Mouse (Mus musculus) telencephalon, adult 2 months (tissue): ENCODE measurements around the gene Emc7.
"Not testable (repeated sequence)": the region's sequence is repeated elsewhere in the genome, so short reads cannot be mapped to it uniquely, and the experiment has no call there.

Experiments used
- DNase-seq: peaks from one replicate; pipeline ENCODE4 v3.0.0-alpha.2; 2011; ENCODE audit warnings: low read depth, low spot score

Gene Emc7

DNA sequence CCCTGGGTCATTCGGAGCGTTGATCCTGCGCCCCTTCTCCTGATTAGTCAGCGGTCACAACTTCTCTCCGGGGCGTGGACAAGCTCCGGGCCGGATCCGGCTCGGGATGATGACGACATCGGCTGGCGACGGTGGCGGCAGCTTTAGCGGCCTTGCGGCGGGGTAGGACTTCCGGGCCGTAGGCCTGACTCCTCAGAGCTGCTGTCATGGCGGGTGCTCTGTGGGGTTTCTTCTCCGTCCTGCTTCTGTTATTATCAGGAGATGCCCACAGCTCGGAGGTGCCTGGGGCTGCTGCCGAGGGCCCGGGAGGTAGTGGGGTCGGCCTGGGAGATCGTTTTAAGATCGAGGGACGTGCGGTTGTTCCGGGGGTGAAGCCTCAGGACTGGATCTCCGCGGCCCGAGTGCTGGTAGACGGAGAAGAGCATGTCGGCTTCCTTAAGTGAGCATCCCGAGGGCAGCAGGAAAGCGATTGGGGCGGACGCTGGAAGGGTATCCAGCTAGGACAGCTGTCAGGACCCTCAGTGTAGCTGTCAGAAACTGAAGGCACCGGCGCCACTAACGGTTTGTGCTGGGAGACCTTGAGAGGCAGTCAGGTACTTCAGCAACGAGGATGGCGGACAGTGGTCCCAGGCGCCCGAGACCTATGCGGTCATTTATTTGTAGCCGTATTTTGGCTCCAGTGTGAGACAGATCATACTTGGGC is at the start of gene Emc7:
Emc7 (plus strand) TSS at position 136 of the 703 bp plus-strand sequence.
- peak; percentile 96 for DNase-seq

DNA sequence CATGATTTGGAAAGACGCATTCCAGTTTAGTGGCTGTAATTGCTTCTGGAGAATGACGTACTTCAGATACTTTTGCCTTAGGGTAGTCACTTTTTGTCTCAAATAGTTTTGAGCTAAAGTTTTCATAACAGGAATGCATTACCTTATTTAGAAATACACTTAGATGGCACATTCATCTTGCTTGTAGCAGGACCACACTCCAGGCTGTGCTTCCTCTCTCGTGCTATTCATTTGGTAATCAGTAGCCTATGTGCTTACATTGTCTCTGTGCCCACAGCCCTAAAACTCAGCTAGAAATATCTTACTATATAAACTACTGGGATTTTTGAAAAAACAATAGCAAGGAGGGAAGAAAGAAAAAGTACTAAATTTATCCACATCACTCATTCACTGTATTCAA is 47.8 kb upstream of the Emc7 start:
- no peak for DNase-seq

DNA sequence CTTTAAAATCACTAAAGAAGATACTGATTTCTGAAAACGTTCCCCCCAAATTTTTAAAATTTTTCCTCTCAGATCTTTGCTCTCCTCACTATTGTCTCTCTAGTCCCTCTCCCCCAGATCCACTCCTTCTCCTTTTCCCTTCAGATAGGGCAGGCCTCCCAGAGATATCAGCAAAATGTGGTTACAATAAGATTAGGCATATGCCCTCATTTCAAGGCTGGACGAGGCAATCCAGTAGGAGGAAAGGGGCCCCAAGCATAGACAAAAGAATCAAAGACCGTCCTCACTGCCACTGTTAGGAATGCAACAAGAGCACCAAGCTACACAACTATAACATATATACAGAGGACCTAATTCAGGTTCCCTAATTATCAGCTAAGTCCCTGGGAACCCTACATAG is 29.5 kb upstream of the Emc7 start:
- DNase-seq: no peak

GRCm38 (mm10) chr2:112428534-112428933 is 26.3 kb upstream of the Emc7 start:
- DNase-seq: not testable (repeated sequence)

- DNase-seq: no peak
These were observed 25.1 kb upstream of the Emc7 start for GRCm38 (mm10) chr2:112429665-112430064.

DNA sequence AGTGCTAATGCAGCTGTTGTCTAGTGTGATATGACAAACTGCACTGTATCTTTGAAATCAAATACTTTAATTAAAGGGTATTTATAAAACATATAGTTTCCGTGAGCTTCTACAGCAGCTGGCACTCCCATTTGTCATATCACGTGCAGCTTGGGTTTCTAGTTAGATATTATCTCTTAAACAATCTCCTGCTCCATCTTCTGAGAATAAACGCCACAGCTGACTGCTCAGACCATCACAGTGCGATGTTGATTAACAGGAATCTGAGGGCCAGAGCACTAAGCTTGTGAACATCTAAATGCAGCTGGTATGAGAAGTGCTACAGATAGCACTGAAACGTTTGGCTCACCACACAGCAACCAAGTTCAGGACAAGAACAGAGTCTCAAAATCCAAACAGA is 24.4 kb upstream of the Emc7 start:
- DNase-seq: no peak

GRCm38 (mm10) chr2:112432523-112432922 is 22.3 kb upstream of the Emc7 start:
- DNase-seq: peak; percentile 50

- no peak for DNase-seq
These were observed 21.4 kb upstream of the Emc7 start for GRCm38 (mm10) chr2:112433359-112433758.

DNA sequence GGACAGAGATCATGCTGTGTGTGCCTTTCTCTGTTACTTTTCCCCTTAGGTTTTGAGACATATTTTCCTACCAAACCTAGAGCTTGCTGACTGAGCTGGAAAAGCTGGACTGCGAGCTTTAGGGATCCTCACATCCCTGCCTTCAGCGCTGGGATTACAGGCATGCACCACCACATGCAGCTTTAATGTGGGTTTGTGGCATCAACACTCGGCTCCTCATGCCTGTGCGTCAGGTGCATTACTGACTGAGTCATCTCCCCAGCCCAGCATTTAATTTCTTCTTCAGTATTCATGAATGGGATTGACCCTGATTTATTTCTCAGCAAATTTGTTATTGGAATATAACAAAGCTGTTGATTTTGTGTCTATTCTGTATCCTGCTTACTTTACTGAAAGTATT is 18.5 kb upstream of the Emc7 start:
- DNase-seq: no peak

DNA sequence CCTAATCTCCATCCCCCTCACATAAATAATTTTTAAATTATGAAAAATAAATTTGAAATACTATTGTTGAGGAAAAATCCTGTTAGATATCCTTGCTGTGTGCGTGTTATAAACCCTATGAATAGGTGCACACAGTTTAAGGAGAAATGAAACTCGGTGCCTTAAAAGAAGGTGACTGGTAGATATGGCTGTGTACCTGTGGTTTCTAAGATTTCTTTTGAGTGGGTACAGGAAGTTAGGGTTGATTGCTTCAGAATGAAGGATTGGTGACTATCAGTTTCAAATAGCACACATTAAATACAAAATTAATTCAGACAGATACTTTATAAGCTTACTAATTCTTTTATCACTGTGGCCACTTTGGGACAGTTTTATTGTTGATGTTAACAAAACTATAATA is 17.2 kb upstream of the Emc7 start:
- DNase-seq: no peak

DNA sequence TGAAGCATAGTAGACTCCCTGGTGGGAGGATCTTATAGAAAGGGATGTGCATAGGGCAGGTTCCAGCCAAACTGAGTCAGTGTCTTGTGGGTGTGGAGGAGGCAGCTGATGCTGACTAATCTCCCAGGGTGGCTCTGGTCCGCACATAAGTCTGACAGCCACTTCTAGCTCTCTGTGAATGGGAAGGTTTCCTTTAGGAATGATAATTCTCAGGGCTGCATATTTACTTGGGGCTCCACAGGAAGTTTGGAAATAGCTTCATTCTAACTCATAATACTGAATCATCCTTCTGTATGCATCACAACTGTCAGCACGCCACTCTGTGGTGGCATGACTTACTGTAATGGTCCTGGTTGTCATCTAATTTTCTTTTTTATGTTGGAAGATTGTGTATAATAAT is 11.3 kb upstream of the Emc7 start:
- DNase-seq: peak; percentile 50

DNA sequence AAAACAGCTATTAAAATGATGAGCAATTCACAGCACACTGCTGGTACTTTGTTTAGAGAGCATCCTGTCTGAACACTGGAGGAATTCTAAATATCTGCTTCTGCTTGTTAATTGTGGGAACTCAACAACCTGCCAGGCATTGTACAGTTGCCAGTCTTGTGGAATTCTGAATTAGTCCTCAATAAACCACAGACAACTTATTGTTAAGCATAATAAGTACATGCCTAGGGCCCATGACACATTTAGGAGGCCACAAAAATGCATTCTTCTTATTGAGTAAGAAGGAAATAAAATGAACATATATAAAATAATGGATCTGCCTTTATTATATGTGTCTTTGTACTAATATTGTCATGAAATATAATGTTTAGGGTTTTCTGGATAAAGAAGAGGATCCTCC is 9.3 kb upstream of the Emc7 start:
- no peak for DNase-seq

GRCm38 (mm10) chr2:112448046-112448445 is 6.8 kb upstream of the Emc7 start:
- not testable (repeated sequence) for DNase-seq

DNA sequence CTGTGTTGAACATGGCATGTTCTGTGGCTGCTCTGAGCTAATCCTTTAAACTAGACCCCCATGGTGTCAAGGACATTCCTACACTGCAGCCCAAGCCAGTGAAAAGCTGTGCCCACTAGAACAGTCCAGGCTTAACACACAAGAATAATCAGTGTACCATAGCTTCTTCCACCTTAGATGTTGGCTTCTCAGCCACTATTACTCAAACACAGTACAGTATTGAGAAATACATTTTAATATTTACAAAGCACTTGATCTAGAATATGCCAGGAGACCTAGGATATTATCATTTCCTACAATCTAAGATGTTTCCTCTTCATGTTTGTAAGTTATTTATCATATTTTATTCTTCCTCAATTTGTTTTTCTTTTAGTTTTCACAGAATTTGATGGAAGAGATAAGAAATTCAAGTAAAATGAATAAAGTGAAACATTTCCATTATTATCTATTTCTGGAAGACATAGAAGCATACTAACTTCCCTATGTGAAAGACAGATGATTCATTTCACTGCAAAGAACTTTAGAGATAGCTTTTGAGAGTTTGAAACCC is 6.2 kb upstream of the Emc7 start:
- no peak for DNase-seq

DNA sequence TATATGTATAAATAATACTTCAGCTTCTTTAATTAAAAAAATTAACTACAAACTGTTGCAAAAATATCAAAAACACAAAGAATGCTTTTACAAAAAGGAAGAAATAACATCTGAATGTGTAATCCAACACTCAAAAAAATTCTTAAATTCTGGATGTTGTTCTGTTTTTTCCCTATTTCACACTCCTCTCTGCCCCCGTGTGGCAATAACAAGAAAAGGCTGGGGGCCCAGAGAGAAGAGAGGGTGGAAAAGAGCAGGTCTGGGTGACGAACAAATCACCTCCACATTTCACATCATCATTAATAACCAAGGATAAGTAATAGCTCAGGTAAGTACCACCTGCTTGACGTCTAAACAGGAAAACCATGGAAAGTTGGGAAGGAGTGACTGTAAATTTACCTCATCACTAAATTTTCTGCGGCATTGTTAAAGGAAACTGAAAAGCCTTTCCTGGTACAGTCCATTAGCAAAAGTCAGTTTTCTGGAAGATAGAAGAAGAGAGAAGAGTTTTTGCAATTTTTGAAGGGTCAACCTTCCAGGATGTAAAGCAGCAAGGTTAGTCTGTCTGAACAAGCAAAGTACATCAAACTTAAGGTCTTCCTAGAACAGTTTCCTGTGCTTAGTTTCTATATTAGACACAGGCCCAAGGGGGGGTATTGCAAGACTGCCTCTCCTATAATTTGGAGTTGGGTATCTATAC is 5.0 kb upstream of the Emc7 start:
- DNase-seq: no peak

GRCm38 (mm10) chr2:112452513-112452912 is 2.3 kb upstream of the Emc7 start:
- DNase-seq: not testable (repeated sequence)

DNA sequence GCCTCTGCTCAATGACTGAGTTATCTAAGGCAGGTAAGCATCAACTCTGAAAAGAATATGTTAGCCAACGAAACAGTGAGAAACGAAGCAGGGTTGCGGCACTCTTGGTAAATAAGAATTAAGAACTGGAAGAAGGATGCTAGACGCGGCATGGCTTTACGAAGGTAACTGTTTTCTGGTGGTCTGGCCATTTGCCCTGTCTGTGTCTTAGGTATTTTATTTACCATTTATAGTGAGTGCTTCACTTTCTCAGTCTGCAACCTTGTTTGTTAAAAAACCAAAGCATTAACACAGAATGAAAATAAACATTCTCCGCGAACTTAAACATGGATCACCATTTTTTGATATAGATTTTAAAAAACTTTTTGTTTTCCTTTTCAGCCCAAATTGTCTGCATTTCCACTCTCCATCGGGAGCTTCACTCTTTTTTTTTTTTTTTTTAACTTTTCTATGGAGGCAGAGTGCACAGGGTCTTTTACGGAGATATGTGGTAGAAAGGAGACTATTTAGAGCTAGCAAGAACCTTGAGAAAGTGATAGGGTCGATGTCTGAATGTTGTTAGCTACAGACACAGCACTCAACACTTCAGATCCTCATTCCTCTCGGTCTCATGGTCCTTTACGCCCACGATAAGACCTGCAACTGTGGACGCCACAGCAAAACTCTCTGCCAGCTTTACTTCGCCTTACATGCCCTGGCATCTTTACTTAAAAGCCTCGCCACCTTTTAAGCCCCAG is 504 bp upstream of the Emc7 start:
- no peak for DNase-seq

GRCm38 (mm10) chr2:112460557-112460956 is 5.8 kb downstream of the Emc7 start:
- no peak for DNase-seq

GRCm38 (mm10) chr2:112469542-112469941 is 14.7 kb downstream of the Emc7 start:
- DNase-seq: no peak

- no peak for DNase-seq
These were observed 16.2 kb downstream of the Emc7 start for GRCm38 (mm10) chr2:112470961-112471381.

DNA sequence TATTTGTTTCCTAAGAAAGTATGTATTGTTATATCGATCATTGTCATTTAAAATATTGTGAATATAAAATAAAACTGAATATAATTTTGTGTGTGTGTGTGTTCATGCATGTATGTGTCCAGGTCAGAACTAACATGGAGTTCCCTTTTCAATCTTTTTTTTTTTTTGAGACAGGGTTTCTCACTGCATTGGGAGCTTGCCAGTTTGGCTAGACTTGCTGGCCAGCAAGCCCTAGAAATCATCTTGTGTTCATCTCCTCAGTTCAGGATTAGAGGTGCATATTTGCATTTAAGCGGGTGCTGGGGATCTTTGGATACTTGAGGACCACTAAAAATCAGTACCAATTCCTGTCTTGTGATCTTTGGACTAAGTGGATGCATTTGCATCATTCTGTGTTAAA is 17.3 kb downstream of the Emc7 start:
- no peak for DNase-seq

- DNase-seq: peak; percentile 83
These were observed 20.4 kb downstream of the Emc7 start for GRCm38 (mm10) chr2:112474997-112475724.
